Mouse (Mus musculus) hindbrain, embryonic 15.5 days (tissue): ENCODE data around the gene Tmem164. TPM values are rescaled to one million over a fixed set of nuclear protein-coding genes. Genes with fewer than 3 reads are reported as not detected.
"Not testable (repeated sequence)": the region's sequence is repeated elsewhere in the genome, so short reads cannot be mapped to it uniquely, and the experiment has no call there.

Experiments
- ATAC-seq: fragments of 200-750 bp; cut with Nextera tagmentation; 2 replicates; pipeline ENCODE4 v1.8.0; 2017; ENCODE audit warnings: low read depth, moderate number of reproducible peaks, moderate TSS enrichment; ENCODE audit not compliant: low FRiP score
- H3K27ac ChIP-seq: fragments of 300-500 bp; sonication (generic); replicated peaks from 2 replicates; pipeline ENCODE4 v1.5.1; 2015; ENCODE audit warnings: mild to moderate bottlenecking, inconsistent platforms
- H3K27me3 ChIP-seq: fragments of 300-500 bp; sonication (generic); 2 replicates; pipeline ENCODE4 v1.6.1; 2015; ENCODE audit warnings: control low read depth, inconsistent platforms
- H3K36me3 ChIP-seq: fragments of 300-500 bp; sonication (generic); 2 replicates; pipeline ENCODE4 v1.6.1; 2015; ENCODE audit warnings: control low read depth, inconsistent platforms
- H3K4me1 ChIP-seq: fragments of 300-500 bp; sonication (generic); replicated peaks from 2 replicates; pipeline ENCODE4 v1.6.1; 2015; ENCODE audit warnings: control low read depth, inconsistent platforms
- H3K4me2 ChIP-seq: fragments of 300-500 bp; sonication (generic); 2 replicates; pipeline ENCODE4 v1.6.1; 2015; ENCODE audit warnings: moderate library complexity, mild to moderate bottlenecking, inconsistent platforms
- H3K4me3 ChIP-seq: fragments of 300-500 bp; sonication (generic); 2 replicates; pipeline ENCODE4 v1.5.1; 2015; ENCODE audit warnings: mild to moderate bottlenecking, inconsistent platforms
- H3K9ac ChIP-seq: fragments of 300-500 bp; sonication (generic); 2 replicates; pipeline ENCODE4 v1.6.1; 2015; ENCODE audit warnings: inconsistent platforms
- H3K9me3 ChIP-seq: fragments of 300-500 bp; sonication (generic); 2 replicates; pipeline ENCODE4 v1.6.1; 2016; ENCODE audit warnings: control low read depth, inconsistent platforms
- WGBS: fragments of 180-500 bp; shearing (Covaris S2); methylation state at CpG from one replicate; pipeline ENCODE4 v1.1.7; 2015; 5-methylcytosine and 5-hydroxymethylcytosine counted together
- polyA plus RNA-seq: library from polyadenylated mRNA; unstranded; fragments of >200 nt; fragmentation: Nextera tagmentation; extraction: Ambion mirVana; gene quantifications from 2 replicates; pipeline ENCODE4 v1.2.1, GENCODE M21; 2015

The Tmem164 gene
- 24.9 and 25.1 TPM in 2 replicates for polyA plus RNA-seq

DNA sequence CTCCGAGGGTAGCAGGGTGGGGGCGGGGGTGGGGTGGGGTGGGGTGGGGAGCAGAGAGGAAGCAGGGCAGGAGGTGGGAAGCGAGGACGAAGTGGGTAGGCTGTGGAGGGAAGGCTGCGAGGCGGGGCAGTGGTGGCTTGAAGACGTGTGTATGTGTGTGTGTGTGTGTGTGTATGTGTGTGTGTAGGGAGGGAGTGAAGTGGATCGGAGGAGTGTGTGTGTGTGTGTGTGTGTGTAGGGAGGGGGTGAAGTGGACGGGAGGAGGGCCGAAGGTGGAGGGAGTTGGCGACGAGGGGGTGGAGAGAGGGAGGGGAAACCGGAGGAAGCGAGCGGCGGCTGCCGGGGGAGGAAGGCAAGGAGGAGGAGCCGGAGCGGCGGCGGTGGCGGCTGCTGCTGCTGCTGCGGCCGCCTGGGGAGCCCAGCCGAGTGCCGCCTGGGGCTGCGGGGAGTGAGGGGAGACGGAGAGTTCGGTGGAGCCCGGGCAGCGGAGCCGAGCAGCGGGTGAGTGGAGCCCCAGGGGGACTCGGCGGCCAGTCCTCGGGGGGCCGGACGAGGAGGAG is at the start of gene Tmem164:
Gene Tmem164, plus strand, starts transcription at position 351 of the 560 bp plus-strand sequence.
- peak within 1 kb of the TSS; percentile 68 for H3K4me2 ChIP-seq
- H3K4me1 ChIP-seq = peaks cover 19% of the 10 kb centered on the region
- H3K9ac ChIP-seq = peak within 1 kb of the TSS; percentile 60
- peak within 1 kb of the TSS; percentile 86 for H3K27ac ChIP-seq
- 9% methylated on average over 33 of the region's 38 CpGs for WGBS
- H3K4me3 ChIP-seq = peak within 1 kb of the TSS; percentile 59
- no peaks in the 10 kb centered on the region for H3K36me3 ChIP-seq
- 0 out of 2 replicates have a peak, but pooled peaks cover 2% of the 10 kb centered on the region for H3K27me3 ChIP-seq
- H3K9me3 ChIP-seq = no peaks in the 10 kb centered on the region
- peak; percentile 87 for ATAC-seq

- not testable (repeated sequence) for H3K27ac ChIP-seq, H3K4me3 ChIP-seq, H3K9ac ChIP-seq, H3K36me3 ChIP-seq, H3K4me1 ChIP-seq, H3K9me3 ChIP-seq, H3K27me3 ChIP-seq, ATAC-seq
- H3K4me2 ChIP-seq = peak overlapping the region; percentile 29; the same call in 1 of the 2 replicates
- 41% methylated on average over 17 of the region's 19 CpGs for WGBS
Measured at GRCm38 (mm10) chrX:142632990-142633389, 48.2 kb upstream of the Tmem164 start.

DNA sequence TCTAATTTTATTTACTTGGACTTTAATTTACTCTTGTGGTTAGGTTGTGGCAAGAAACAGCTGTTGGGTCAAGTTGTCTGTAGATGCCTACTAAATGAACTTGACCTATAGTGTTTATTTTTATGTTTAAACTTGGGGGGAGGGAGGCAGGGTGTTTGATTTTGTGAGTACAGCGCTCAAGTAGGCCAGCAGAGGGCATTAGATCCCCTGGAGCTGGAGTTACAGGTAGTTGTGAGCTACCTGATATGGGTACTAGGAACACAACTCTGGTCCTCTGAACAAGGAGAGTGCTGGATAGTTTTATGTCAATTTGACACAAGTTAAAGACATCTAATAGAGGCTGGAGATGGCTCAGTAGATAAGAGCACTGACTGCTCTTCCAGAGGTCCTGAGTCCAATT is 34.0 kb upstream of the Tmem164 start:
- no peak for ATAC-seq
- Histone ChIP-seq H3K9ac (no peak overlapping the region), H3K9me3 (no peaks in the 10 kb centered on the region), H3K36me3 (no peaks in the 10 kb centered on the region), H3K4me1 (no peaks in the 10 kb centered on the region), H3K4me3 (no peak overlapping the region), H3K27me3 (0 out of 2 replicates have a peak, but pooled peaks cover 3% of the 10 kb centered on the region), H3K27ac (no peak overlapping the region), H3K4me2 (no peak overlapping the region)
- WGBS = 50% methylated on average over 1 of the region's 1 CpGs

DNA sequence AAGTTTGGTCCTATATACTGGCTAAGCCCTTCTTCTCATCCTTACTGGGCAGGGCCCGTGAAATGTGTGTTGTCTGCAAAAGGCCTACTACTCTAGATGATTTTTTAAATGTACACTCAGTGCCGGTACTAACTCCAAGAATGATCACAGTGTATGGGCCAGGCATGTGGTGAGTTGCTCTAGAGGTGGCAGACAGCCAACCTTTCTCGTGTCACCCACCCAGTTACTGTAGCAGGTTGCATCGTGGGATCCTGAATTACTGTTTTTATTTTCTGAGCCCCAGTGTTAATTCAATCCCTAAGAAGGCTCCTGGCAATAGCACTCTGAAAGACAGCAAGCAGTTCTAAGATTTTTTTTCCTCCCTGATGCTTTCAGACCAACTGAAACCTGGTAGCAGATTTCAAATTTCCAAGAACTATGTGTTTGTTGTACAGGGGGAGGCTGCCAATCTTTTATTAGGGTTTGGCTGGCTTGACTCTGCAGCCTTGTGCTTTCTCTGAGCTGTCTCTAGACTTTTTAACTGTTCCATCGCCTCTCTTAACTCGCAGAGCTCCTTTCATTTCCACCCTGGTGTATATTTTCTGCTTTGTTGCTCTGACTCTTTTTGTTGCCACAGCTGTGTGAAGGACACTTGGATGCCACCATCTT is 31.0 kb upstream of the Tmem164 start:
- WGBS = 60% methylated on average over 6 of the region's 6 CpGs

GRCm38 (mm10) chrX:142664704-142665422 is 16.3 kb upstream of the Tmem164 start:
- ATAC-seq = no peak
- Histone ChIP-seq H3K9ac (no peak overlapping the region), H3K27ac (no peak overlapping the region), H3K4me1 (no peaks in the 10 kb centered on the region), H3K4me2 (no peak overlapping the region), H3K4me3 (no peak overlapping the region), H3K36me3 (no peaks in the 10 kb centered on the region), H3K27me3 (0 out of 2 replicates have a peak, but pooled peaks cover 2% of the 10 kb centered on the region), H3K9me3 (no peaks in the 10 kb centered on the region)
- WGBS = 77% methylated on average over 4 of the region's 4 CpGs

More for the DNA sequence above, 31.0 kb upstream of the Tmem164 start:
- H3K9ac ChIP-seq = no peak overlapping the region
- H3K27me3 ChIP-seq = 0 out of 2 replicates have a peak, but pooled peaks cover 3% of the 10 kb centered on the region
- no peaks in the 10 kb centered on the region for H3K36me3 ChIP-seq
- H3K4me2 ChIP-seq = no peak overlapping the region
- no peaks in the 10 kb centered on the region for H3K4me1 ChIP-seq
- no peak overlapping the region for H3K4me3 ChIP-seq
- H3K9me3 ChIP-seq = no peaks in the 10 kb centered on the region
- ATAC-seq = no peak
- H3K27ac ChIP-seq = no peak overlapping the region

GRCm38 (mm10) chrX:142665423-142665805 is 15.8 kb upstream of the Tmem164 start:
- Histone ChIP-seq H3K9me3 (no peaks in the 10 kb centered on the region), H3K27ac (no peak overlapping the region), H3K36me3 (no peaks in the 10 kb centered on the region), H3K27me3 (0 out of 2 replicates have a peak, but pooled peaks cover 2% of the 10 kb centered on the region), H3K4me2 (no peak overlapping the region), H3K4me3 (no peak overlapping the region), H3K4me1 (no peaks in the 10 kb centered on the region), H3K9ac (no peak overlapping the region)
- ATAC-seq = no peak

GRCm38 (mm10) chrX:142669312-142670091 is 11.7 kb upstream of the Tmem164 start:
- 71% methylated on average over 9 of the region's 9 CpGs for WGBS
- Histone ChIP-seq H3K27me3 (0 out of 2 replicates have a peak, but pooled peaks cover 2% of the 10 kb centered on the region), H3K36me3 (no peaks in the 10 kb centered on the region), H3K27ac (no peak overlapping the region), H3K4me3 (no peak overlapping the region), H3K9ac (no peak overlapping the region), H3K9me3 (no peaks in the 10 kb centered on the region), H3K4me2 (no peak overlapping the region), H3K4me1 (no peaks in the 10 kb centered on the region)
- no peak for ATAC-seq

- WGBS = 64% methylated on average over 3 of the region's 3 CpGs
- H3K4me3 ChIP-seq = no peak overlapping the region
Measured at GRCm38 (mm10) chrX:142670121-142670520, 11.1 kb upstream of the Tmem164 start.

GRCm38 (mm10) chrX:142671141-142671540 is 10.1 kb upstream of the Tmem164 start:
- Histone ChIP-seq H3K4me3 (no peak overlapping the region), H3K4me1 (no peaks in the 10 kb centered on the region), H3K27me3 (0 out of 2 replicates have a peak, but pooled peaks cover 2% of the 10 kb centered on the region), H3K9me3 (no peaks in the 10 kb centered on the region), H3K4me2 (no peak overlapping the region), H3K27ac (no peak overlapping the region), H3K36me3 (no peaks in the 10 kb centered on the region), H3K9ac (no peak overlapping the region)
- 65% methylated on average over 1 of the region's 1 CpGs for WGBS
- no peak for ATAC-seq

More at GRCm38 (mm10) chrX:142670121-142670520, 11.1 kb upstream of the Tmem164 start:
- Histone ChIP-seq H3K9me3 (no peaks in the 10 kb centered on the region), H3K27ac (no peak overlapping the region), H3K36me3 (no peaks in the 10 kb centered on the region), H3K4me1 (no peaks in the 10 kb centered on the region), H3K4me2 (no peak overlapping the region), H3K9ac (no peak overlapping the region), H3K27me3 (0 out of 2 replicates have a peak, but pooled peaks cover 4% of the 10 kb centered on the region)
- ATAC-seq = no peak

GRCm38 (mm10) chrX:142672701-142673100 is 8.5 kb upstream of the Tmem164 start:
- H3K27me3 ChIP-seq = 0 out of 2 replicates have a peak, but pooled peaks cover 2% of the 10 kb centered on the region
- no peak for ATAC-seq
- H3K4me1 ChIP-seq = no peaks in the 10 kb centered on the region
- no peaks in the 10 kb centered on the region for H3K36me3 ChIP-seq
- no peaks in the 10 kb centered on the region for H3K9me3 ChIP-seq
- 95% methylated on average over 1 of the region's 1 CpGs for WGBS
- H3K4me3 ChIP-seq = no peak overlapping the region
- H3K4me2 ChIP-seq = no peak overlapping the region
- H3K27ac ChIP-seq = no peak overlapping the region
- no peak overlapping the region for H3K9ac ChIP-seq

DNA sequence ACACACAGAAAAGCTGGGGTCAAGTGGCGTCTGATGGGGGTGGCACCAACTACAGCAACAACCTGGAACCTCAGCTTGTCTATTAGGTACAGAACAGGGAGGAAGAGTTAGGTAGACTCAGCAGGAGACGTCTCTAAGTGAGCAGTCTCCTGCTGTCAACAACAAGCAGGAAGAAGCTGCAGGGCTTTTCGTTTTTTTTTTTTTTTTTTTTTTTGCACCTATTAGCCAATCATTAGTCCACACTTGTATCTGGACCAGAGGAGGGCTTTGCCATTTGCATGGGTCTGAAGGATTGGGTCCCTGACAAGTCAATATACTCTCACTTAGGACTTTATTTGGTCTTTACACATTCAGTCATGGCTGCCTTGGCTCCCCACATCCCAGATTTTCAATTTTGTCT is 4.0 kb upstream of the Tmem164 start:
- Histone ChIP-seq H3K4me2 (no peak overlapping the region), H3K36me3 (no peaks in the 10 kb centered on the region), H3K4me1 (no peaks in the 10 kb centered on the region), H3K9me3 (no peaks in the 10 kb centered on the region), H3K27ac (no peak overlapping the region), H3K4me3 (no peak overlapping the region), H3K9ac (no peak overlapping the region), H3K27me3 (0 out of 2 replicates have a peak, but pooled peaks cover 4% of the 10 kb centered on the region)
- 43% methylated on average over 3 of the region's 3 CpGs for WGBS
- ATAC-seq = no peak
